Mouse (Mus musculus) erythroid progenitor cell, adult 5-6 weeks (primary cell): ENCODE data around the gene Ccdc115. TPM values are rescaled to one million over a fixed set of nuclear protein-coding genes. Genes with fewer than 3 reads are reported as not detected.
"Not testable (repeated sequence)": the region's sequence is repeated elsewhere in the genome, so short reads cannot be mapped to it uniquely, and the experiment has no call there.

Experiments used
- ATAC-seq: replicated peaks from 2 replicates; pipeline ENCODE4 v1.8.0; 2016; ENCODE audit warnings: moderate number of reproducible peaks, mild to moderate bottlenecking, moderate TSS enrichment, inconsistent platforms; ENCODE audit not compliant: poor library complexity, low FRiP score, severe bottlenecking
- total RNA-seq, 2 experiments: library from RNA; stranded (forward) in 1 of 2; stranded (reverse) in 1 of 2; fragments of 150-400 nt in 1 of 2; fragments of 186-747, 209-891 nt in 1 of 2; gene quantifications; 2 replicates each; pipeline versions ENCODE4 v1.2.3 to v1.2.4; 2015 to 2017; ENCODE audit warnings: low replicate concordance in 2 of 2

Gene Ccdc115
- total RNA-seq, 2 experiments from 2014 or later = 4.6 to 5.0 TPM

- peak; percentile 63 for ATAC-seq
Observed at GRCm38 (mm10) chr1:34439961-34440630, 624 bp upstream of the Ccdc115 start.

GRCm38 (mm10) chr1:34438381-34439051 lies 956 bp downstream of the Ccdc115 start:
- no peak for ATAC-seq

- ATAC-seq = not testable (repeated sequence)
Observed at GRCm38 (mm10) chr1:34437366-34437765, 2.1 kb downstream of the Ccdc115 start.

GRCm38 (mm10) chr1:34436374-34436773 lies 3.1 kb downstream of the Ccdc115 start:
- no peak for ATAC-seq

GRCm38 (mm10) chr1:34435371-34436120 lies 3.9 kb downstream of the Ccdc115 start:
- ATAC-seq = no peak

GRCm38 (mm10) chr1:34434660-34435160 lies 4.8 kb downstream of the Ccdc115 start:
- ATAC-seq = peak; percentile 31; the same call in 1 of the 2 replicates

GRCm38 (mm10) chr1:34433891-34434521 lies 5.5 kb downstream of the Ccdc115 start:
- ATAC-seq = 0 out of 2 replicates have a peak, but pooled peaks have one; percentile 30

- no peak for ATAC-seq
Observed at GRCm38 (mm10) chr1:34432776-34433481, 6.5 kb downstream of the Ccdc115 start.

- no peak for ATAC-seq
Observed at GRCm38 (mm10) chr1:34432411-34432775, 7.1 kb downstream of the Ccdc115 start.

GRCm38 (mm10) chr1:34431431-34431830 lies 8.0 kb downstream of the Ccdc115 start:
- ATAC-seq = no peak

GRCm38 (mm10) chr1:34430981-34431380 lies 8.5 kb downstream of the Ccdc115 start:
- no peak for ATAC-seq

- no peak for ATAC-seq
Observed at GRCm38 (mm10) chr1:34429281-34429680, 10.2 kb downstream of the Ccdc115 start.

- ATAC-seq = no peak
Observed at GRCm38 (mm10) chr1:34428466-34428865, 11.0 kb downstream of the Ccdc115 start.

GRCm38 (mm10) chr1:34399182-34399953 lies 40.1 kb downstream of the Ccdc115 start:
- ATAC-seq = no peak

- ATAC-seq = no peak
Observed at GRCm38 (mm10) chr1:34396321-34396720, 43.2 kb downstream of the Ccdc115 start.

GRCm38 (mm10) chr1:34389234-34389891 lies 50.1 kb downstream of the Ccdc115 start:
- no peak for ATAC-seq

GRCm38 (mm10) chr1:34388849-34389233 lies 50.6 kb downstream of the Ccdc115 start:
- no peak for ATAC-seq
